Mouse (Mus musculus): ENCODE data around the gene Krt86. TPM values are rescaled to one million over a fixed set of nuclear protein-coding genes. Genes with fewer than 3 reads are reported as not detected.

Gene Krt86
- polyA plus RNA-seq, 1 experiment from 2014 or later: not detected

DNA sequence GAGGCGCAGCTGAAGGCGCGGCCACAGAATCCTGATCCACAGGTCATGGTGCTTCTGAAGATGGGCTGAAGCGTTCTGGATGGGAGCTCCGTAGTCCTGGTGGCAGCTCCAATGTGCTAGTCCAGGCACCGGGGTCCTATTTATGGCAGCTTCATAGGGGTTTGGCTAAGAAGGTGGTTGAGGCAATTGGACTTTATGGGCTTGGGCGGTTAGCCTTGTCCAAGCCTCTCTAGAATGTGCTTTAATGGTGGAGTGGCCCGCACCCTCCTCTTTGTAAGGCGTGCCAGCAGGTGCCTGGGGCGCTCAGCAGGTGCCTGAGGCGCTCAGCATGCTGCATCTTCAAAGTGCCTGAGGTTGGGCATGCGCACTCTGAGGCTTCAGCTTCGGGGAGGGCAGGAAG lies 9.6 kb upstream of the Krt86 start, which contains the start of gene Krt81:
Gene Krt81 (minus strand): TSS at position 101 of the 400 bp plus-strand sequence.
- H3K27ac ChIP-seq (replicated peaks): no peak within 1 kb of the TSS
- no peaks in the 10 kb centered on the region for H3K9me3 ChIP-seq (replicated peaks)
- no peak within 1 kb of the TSS for H3K4me3 ChIP-seq
- no peaks in the 10 kb centered on the region for H3K36me3 ChIP-seq
- no peaks in the 10 kb centered on the region for H3K27me3 ChIP-seq (ENCODE audit: low read depth, poor library complexity, severe bottlenecking)
- 86% methylated on average over 13 of the region's 13 CpGs for WGBS
- peaks cover 5% of the 10 kb centered on the region for H3K4me1 ChIP-seq
- no peak for DNase-seq (ENCODE audit: low spot score)

DNA sequence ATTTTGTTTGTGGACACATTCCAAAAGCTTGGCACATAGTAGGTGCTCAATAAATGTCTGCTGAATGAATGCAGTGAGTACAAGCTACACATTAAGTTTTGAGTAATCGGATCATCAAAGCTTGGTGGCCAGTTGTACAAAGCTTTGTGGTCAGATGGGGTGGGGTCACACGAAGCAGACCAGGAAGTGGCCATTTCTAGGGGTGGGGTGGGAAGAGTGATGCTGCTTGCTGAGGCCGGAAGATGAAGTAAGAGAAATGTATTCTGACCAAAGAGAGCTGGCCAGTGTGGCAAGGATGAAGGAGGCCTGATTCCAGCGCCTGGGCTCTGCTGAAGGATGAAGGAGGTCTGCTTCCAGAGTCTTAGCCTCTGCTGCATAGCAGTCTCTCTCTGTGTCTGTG lies 4.2 kb upstream of the Krt86 start:
- no peaks in the 10 kb centered on the region for H3K27me3 ChIP-seq (ENCODE audit: low read depth, poor library complexity, severe bottlenecking)
- no peaks in the 10 kb centered on the region for H3K36me3 ChIP-seq
- WGBS: 87% methylated on average over 4 of the region's 4 CpGs
- no peaks in the 10 kb centered on the region for H3K4me1 ChIP-seq
- H3K4me3 ChIP-seq: no peak overlapping the region
- no peak for DNase-seq (ENCODE audit: low spot score)
- H3K9me3 ChIP-seq (replicated peaks): no peaks in the 10 kb centered on the region
- no peak overlapping the region for H3K27ac ChIP-seq (replicated peaks)

DNA sequence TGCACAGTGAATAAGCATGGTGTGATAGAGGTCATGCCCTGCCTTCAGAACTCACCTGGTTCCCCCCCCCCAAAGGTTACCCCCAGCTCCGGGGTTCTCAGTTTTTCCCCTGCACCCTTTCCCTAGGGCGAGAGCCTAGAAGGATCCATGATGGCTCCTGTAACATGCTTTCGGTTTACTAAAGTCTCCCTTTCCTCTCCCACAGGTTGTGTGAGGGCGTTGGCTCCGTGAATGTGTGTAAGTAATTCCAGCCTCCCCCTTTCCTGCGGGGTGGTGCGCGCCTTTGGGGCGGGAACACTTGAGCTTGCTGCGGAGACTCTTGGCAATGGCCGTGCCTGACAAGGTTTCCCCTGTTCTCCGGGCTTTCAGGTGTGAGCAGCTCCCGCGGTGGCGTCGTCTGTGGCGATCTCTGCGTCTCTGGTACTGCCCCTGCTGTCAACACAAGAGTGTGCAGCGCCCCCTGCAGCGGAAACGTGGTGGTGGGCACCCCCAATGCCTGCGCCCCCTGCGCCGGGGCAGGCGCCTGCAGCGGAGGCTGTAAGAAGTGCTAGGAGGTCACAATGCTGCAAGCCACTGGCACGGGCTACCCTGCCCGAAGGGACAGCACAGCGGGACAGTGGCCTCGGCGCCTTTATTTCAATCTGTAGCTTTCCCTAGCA lies 5.9 kb downstream of the Krt86 start:
- Histone ChIP-seq H3K4me3 (peak overlapping the region; percentile 52), H3K27ac (replicated peaks) (peak overlapping the region; percentile 73), H3K36me3 (no peaks in the 10 kb centered on the region), H3K27me3 (ENCODE audit: low read depth, poor library complexity, severe bottlenecking) (peaks cover 38% of the 10 kb centered on the region), H3K9me3 (replicated peaks) (no peaks in the 10 kb centered on the region), H3K4me1 (peaks cover 12% of the 10 kb centered on the region)
- DNase-seq (ENCODE audit: low spot score): peak; percentile 75
- 11% methylated on average over 31 of the region's 31 CpGs for WGBS

DNA sequence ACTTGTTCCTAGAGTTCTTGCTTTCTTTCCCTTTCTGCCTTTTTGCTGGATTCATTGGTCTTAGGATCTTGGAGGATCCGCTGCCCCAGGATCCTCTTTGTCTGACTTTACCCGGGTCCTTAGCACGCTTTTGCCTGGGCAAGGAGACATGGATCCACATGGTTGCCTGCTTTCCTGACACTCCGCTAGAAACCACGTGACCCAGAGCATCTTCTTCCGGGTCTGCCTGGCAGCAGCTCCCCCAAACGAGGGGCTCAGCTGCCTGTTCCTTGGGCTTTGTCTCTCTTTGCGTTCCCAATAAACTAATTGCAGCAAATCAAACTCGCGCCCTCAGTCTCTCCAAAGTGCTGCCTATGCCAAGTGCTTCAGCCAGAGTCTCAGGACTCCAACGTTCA lies 6.4 kb downstream of the Krt86 start:
- Histone ChIP-seq H3K27ac (replicated peaks) (peak overlapping the region; percentile 73), H3K9me3 (replicated peaks) (no peaks in the 10 kb centered on the region), H3K27me3 (ENCODE audit: low read depth, poor library complexity, severe bottlenecking) (peaks cover 38% of the 10 kb centered on the region), H3K4me1 (peaks cover 12% of the 10 kb centered on the region), H3K4me3 (peak overlapping the region; percentile 52), H3K36me3 (no peaks in the 10 kb centered on the region)
- DNase-seq (ENCODE audit: low spot score): peak; percentile 43
- 41% methylated on average over 11 of the region's 11 CpGs for WGBS

DNA sequence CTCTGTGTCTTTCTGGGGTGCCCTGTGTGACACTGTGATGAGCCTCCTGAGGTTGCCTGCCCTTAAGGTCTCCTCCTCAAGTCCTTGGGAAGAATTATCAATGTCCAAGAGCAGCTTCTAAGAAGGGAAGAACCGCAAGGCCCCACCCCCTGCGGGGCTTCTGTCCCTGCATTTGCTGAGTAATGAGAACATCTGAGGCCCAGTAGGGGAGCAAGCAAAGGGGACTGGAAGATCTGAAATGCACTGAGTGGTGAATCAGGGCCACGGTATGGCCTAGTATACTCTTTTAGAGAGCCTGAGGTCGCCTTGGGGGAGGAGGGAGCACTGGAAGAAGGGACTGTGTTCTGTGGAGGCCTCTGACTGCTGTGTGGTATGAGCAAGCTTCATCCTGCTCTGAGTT lies 8.8 kb downstream of the Krt86 start:
- Histone ChIP-seq H3K27ac (replicated peaks) (no peak overlapping the region), H3K36me3 (no peaks in the 10 kb centered on the region), H3K9me3 (replicated peaks) (no peaks in the 10 kb centered on the region), H3K4me3 (no peak overlapping the region), H3K27me3 (ENCODE audit: low read depth, poor library complexity, severe bottlenecking) (peaks cover 38% of the 10 kb centered on the region), H3K4me1 (peaks cover 16% of the 10 kb centered on the region)
- DNase-seq (ENCODE audit: low spot score): no peak
- WGBS: 39% methylated on average over 4 of the region's 4 CpGs

DNA sequence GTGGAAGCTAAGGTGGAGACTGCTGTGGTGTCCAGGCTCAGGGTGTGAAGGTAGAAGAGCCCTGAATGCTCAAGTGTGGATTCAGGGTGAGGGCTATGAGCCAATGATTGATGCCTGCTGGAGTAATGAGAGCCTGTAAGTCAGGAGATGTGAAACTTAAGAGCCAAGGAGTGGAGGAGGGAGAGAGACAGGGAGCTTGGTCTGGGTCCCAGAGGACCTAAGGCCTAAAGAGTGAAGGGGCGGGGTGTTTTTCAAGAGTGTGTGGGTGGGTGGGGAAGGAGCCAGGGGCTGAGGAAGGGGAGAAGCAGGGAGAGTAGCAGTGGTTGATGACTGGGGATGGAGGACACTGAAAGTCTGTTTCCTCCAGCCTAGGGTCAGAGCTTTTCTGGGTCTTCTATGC lies 10.4 kb downstream of the Krt86 start:
- no peak for DNase-seq (ENCODE audit: low spot score)
- no peak overlapping the region for H3K27ac ChIP-seq (replicated peaks)
- 82% methylated on average over 1 of the region's 1 CpGs for WGBS

DNA sequence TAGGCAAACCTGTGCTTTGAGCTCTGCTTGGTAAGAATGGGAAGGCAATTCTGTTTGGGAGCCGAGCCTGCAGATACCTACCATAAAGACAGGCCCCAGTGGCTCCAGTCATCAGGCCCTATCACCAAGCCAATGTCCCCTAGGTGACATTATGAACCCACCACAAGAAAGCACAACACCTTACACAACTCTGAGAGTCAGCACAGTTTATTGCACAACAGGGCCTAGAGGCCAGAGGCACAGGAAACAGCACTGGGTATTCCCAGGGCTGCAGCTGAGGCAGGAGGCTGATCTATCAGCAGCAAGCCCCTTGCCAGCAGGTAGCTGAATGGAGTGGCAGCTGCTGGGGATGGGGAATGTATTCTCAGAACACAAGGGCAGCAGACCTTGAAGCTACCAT lies 11.7 kb downstream of the Krt86 start:
- Histone ChIP-seq H3K36me3 (no peaks in the 10 kb centered on the region), H3K4me3 (no peak overlapping the region), H3K27ac (replicated peaks) (no peak overlapping the region), H3K9me3 (replicated peaks) (no peaks in the 10 kb centered on the region), H3K4me1 (peaks cover 4% of the 10 kb centered on the region; the same call in 1 of the 2 replicates), H3K27me3 (ENCODE audit: low read depth, poor library complexity, severe bottlenecking) (peaks cover 10% of the 10 kb centered on the region)
- WGBS: 93% methylated on average over 1 of the region's 1 CpGs
- DNase-seq (ENCODE audit: low spot score): no peak

More for the DNA sequence above, 10.4 kb downstream of the Krt86 start:
- Histone ChIP-seq H3K4me1 (peaks cover 16% of the 10 kb centered on the region), H3K27me3 (ENCODE audit: low read depth, poor library complexity, severe bottlenecking) (peaks cover 23% of the 10 kb centered on the region), H3K36me3 (no peaks in the 10 kb centered on the region), H3K4me3 (no peak overlapping the region), H3K9me3 (replicated peaks) (no peaks in the 10 kb centered on the region)

DNA sequence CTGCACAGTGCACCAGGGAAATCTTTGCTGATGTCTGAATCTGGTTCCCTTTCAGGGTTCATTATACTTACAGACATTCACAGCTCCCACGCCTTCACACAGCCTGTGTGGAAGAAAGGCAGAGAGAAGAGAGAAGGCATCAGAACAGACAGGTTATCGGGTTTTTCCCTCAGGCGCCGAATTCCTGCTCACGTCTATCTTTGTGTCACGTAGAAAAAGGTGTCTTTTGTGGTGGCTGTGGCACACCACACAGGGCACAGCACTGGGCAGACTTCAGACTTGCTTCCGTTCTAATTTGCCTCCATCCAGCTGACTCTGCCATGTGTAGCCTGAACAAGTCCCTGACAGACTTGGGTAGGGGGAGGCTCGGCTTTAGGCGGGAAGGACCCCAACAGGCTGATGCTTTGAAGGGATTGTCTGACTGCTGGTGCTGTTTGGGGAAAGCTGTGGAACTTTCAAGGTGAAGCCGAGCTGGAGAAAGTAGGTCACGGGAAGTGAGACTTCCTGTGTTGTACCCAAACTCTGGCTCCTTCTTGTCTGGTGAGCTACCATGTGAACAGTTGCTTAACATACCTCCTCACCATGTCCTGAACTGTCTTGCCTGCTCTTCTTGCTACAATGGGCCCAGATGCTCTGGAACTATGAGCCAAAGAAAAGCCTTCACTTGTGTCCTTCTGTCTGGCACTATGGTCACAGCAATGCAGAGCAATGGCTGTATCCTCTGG lies 12.8 kb downstream of the Krt86 start:
- H3K9me3 ChIP-seq (replicated peaks): no peaks in the 10 kb centered on the region
- H3K27me3 ChIP-seq (ENCODE audit: low read depth, poor library complexity, severe bottlenecking): peaks cover under 1% of the 10 kb centered on the region; the same call in 1 of the 2 replicates
- H3K4me3 ChIP-seq: no peak overlapping the region
- H3K4me1 ChIP-seq: peaks cover 8% of the 10 kb centered on the region
- no peak overlapping the region for H3K27ac ChIP-seq (replicated peaks)
- DNase-seq (ENCODE audit: low spot score): no peak
- 85% methylated on average over 11 of the region's 11 CpGs for WGBS
- H3K36me3 ChIP-seq: no peaks in the 10 kb centered on the region

DNA sequence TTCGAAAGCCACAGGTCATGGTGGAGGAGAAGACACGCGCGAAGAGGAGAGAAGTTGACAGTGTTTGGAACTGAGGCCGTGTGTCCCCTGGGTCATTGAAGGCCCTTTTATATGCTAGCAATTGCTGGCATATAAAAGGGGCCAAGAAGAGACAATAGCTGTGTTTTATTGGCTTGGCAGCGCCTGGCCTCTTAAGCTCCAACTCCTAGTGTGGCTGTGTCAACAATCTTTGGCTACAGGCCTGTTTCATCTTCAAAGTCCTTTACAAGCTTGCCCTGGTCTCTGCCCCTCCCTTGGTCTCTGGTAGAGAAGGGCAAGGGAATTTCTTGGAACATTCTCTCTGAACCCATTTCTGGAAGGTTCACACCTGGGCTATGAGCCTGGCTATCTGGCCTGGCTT lies 18.2 kb downstream of the Krt86 start, which contains the start of gene Krt83:
Gene Krt83 (minus strand): TSS at position 82 of the 400 bp plus-strand sequence.
- Histone ChIP-seq H3K4me3 (no peak within 1 kb of the TSS), H3K27ac (replicated peaks) (0 out of 2 replicates have a peak within 1 kb of the TSS, but pooled peaks have one; percentile 23), H3K27me3 (ENCODE audit: low read depth, poor library complexity, severe bottlenecking) (no peaks in the 10 kb centered on the region), H3K36me3 (no peaks in the 10 kb centered on the region), H3K9me3 (replicated peaks) (no peaks in the 10 kb centered on the region), H3K4me1 (peaks cover 13% of the 10 kb centered on the region)
- 61% methylated on average over 6 of the region's 6 CpGs for WGBS
- no peak for DNase-seq (ENCODE audit: low spot score)

DNA sequence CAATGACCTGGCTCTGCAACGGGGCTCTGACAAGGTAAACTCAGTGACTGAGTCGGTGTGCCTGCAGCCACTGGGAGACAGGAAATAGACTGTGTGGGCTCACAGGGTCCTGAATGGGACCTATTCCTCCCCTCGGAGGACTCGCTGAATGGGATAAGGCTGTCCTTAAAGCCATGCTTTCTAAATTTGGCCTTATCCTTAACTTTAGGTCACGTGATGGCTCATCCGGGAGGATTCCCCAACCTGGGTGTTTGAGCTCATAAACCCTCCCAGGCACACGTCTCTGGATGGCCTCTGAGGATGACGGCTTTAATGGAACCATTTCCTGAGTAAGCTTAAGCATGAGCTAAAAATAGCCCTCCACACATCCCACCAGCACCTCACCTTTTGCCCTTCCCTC lies 19.4 kb downstream of the Krt86 start:
- Histone ChIP-seq H3K27ac (replicated peaks) (no peak overlapping the region), H3K27me3 (ENCODE audit: low read depth, poor library complexity, severe bottlenecking) (no peaks in the 10 kb centered on the region), H3K4me1 (peaks cover 13% of the 10 kb centered on the region), H3K4me3 (no peak overlapping the region), H3K36me3 (no peaks in the 10 kb centered on the region), H3K9me3 (replicated peaks) (no peaks in the 10 kb centered on the region)
- DNase-seq (ENCODE audit: low spot score): no peak
- WGBS: 85% methylated on average over 8 of the region's 8 CpGs

DNA sequence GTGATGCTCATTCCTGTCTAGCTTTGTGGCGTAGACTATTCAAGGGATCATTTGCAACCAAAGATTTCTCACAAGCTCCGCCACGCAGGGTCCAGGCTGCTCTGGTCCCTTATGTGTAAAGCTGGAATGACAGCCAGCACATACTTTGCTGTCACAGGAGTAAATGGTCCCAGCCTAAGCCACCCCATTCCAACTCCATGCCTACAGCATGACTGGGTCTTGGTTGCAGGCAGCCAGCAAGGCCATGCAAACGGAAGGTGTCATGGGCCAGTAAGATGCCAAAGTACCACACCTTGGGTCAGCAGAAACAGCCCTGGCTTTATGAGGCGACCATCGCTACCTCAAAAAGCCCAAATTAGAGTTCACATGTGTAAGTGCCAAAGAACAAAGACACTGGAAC lies 20.4 kb downstream of the Krt86 start:
- 88% methylated on average over 6 of the region's 6 CpGs for WGBS
- no peak overlapping the region for H3K4me3 ChIP-seq
- DNase-seq (ENCODE audit: low spot score): no peak
- peaks cover 13% of the 10 kb centered on the region for H3K4me1 ChIP-seq
- no peaks in the 10 kb centered on the region for H3K27me3 ChIP-seq (ENCODE audit: low read depth, poor library complexity, severe bottlenecking)
- no peaks in the 10 kb centered on the region for H3K36me3 ChIP-seq
- H3K27ac ChIP-seq (replicated peaks): no peak overlapping the region
- no peaks in the 10 kb centered on the region for H3K9me3 ChIP-seq (replicated peaks)

DNA sequence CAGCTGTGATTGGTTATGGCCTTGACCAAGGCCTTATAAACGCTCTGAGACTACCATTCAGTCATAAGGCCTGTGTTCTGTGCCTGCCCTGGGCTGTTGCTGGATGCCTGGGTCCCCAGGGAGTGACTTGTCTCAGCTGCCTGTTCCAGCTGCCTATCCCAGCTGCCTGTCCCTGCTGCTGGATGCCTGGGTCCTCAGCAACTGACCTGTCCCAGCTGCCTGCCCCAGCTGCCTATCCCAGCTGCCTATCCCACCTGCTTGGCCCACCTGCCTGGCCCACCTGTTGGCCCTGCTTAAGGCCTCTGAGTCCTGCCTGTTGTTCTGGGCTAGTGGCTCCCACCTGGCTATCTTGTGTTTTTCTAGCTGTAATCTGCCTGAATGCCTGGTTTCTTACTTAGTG lies 20.9 kb downstream of the Krt86 start:
- WGBS: 87% methylated on average over 1 of the region's 1 CpGs
- H3K36me3 ChIP-seq: no peaks in the 10 kb centered on the region
- peaks cover 13% of the 10 kb centered on the region for H3K4me1 ChIP-seq
- no peaks in the 10 kb centered on the region for H3K27me3 ChIP-seq (ENCODE audit: low read depth, poor library complexity, severe bottlenecking)
- H3K27ac ChIP-seq (replicated peaks): no peak overlapping the region
- no peak for DNase-seq (ENCODE audit: low spot score)
- no peak overlapping the region for H3K4me3 ChIP-seq
- H3K9me3 ChIP-seq (replicated peaks): no peaks in the 10 kb centered on the region

DNA sequence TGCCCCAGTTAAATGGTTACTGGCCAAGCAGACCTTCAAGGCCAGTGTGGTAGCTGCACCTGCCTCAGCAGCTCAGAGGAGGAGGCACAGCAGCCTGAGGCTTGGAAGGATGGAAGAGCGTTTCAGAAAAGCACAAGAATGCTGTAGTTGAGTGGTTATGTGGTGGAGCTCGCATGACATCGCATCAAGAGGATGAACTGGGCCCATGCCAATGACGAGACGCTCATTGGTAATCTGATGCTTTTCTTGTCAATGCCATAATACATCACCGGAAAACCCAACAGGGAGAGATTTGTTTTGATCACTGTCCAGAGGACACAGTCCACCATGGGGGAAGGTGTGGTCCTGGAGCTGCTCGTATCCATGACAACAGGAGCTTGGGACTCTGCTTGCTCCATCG lies 22.0 kb downstream of the Krt86 start:
- no peaks in the 10 kb centered on the region for H3K9me3 ChIP-seq (replicated peaks)
- no peaks in the 10 kb centered on the region for H3K27me3 ChIP-seq (ENCODE audit: low read depth, poor library complexity, severe bottlenecking)
- DNase-seq (ENCODE audit: low spot score): no peak
- no peak overlapping the region for H3K4me3 ChIP-seq
- 95% methylated on average over 8 of the region's 8 CpGs for WGBS
- H3K4me1 ChIP-seq: peaks cover 14% of the 10 kb centered on the region
- H3K36me3 ChIP-seq: no peaks in the 10 kb centered on the region
- no peak overlapping the region for H3K27ac ChIP-seq (replicated peaks)
